Mouse (Mus musculus) forebrain, postnatal 0 days (tissue): ENCODE measurements around the gene Psenen. TPM values are rescaled to one million over a fixed set of nuclear protein-coding genes. Genes with fewer than 3 reads are reported as not detected.

ENCODE experiments used
- ATAC-seq: fragments of 200-750 bp; cut with Nextera tagmentation; 2 replicates; pipeline ENCODE4 v1.8.0; 2017; ENCODE audit warnings: mild to moderate bottlenecking, moderate library complexity
- DNase-seq: peaks from one replicate; pipeline ENCODE4 v3.0.0-alpha.2; 2015
- H3K27ac ChIP-seq: fragments of 300-500 bp; sonication (generic); 2 replicates; pipeline ENCODE4 v1.5.1; 2014; ENCODE audit warnings: low read depth, mild to moderate bottlenecking, antibody characterized with exemption, low read length, moderate library complexity, mixed read lengths
- H3K27me3 ChIP-seq: fragments of 300-500 bp; sonication (generic); 2 replicates; pipeline ENCODE4 v1.6.1; 2014; ENCODE audit warnings: mild to moderate bottlenecking, low read length, mixed read lengths; ENCODE audit not compliant: insufficient read depth
- H3K36me3 ChIP-seq: fragments of 300-500 bp; sonication (generic); 2 replicates; pipeline ENCODE4 v1.6.1; 2014; ENCODE audit warnings: mild to moderate bottlenecking, moderate library complexity; ENCODE audit not compliant: insufficient read depth
- H3K4me1 ChIP-seq: fragments of 300-500 bp; sonication (generic); 2 replicates; pipeline ENCODE4 v1.6.1; 2014; ENCODE audit warnings: antibody characterized with exemption; ENCODE audit not compliant: insufficient read depth
- H3K4me2 ChIP-seq: fragments of 300-500 bp; sonication (generic); 2 replicates; pipeline ENCODE4 v1.6.1; 2014; ENCODE audit warnings: low read depth, mild to moderate bottlenecking, moderate library complexity
- H3K4me3 ChIP-seq: fragments of 300-500 bp; sonication (generic); 2 replicates; pipeline ENCODE4 v1.5.1; 2014; ENCODE audit warnings: low read depth, low read length, mixed read lengths
- H3K9ac ChIP-seq: fragments of 300-500 bp; sonication (generic); 2 replicates; pipeline ENCODE4 v1.6.1; 2014; ENCODE audit warnings: mild to moderate bottlenecking
- H3K9me3 ChIP-seq: fragments of 300-500 bp; sonication (generic); 2 replicates; pipeline ENCODE4 v1.6.1; 2016; ENCODE audit warnings: low read length
- CTCF ChIP-seq: sonication (generic); IDR thresholded peaks from 2 replicates; pipeline ENCODE4 v1.5.1; 2016; ENCODE audit warnings: antibody characterized with exemption, control low read depth, low read depth
- WGBS: fragments of 180-500 bp; shearing (Covaris S2); extraction: QIAGEN DNeasy Blood & Tissue Kit; methylation state at CpG from one replicate; pipeline ENCODE4 v1.1.7; 2014; 5-methylcytosine and 5-hydroxymethylcytosine counted together
- polyA plus RNA-seq: library from polyadenylated mRNA; unstranded; fragments of >200 nt; fragmentation: Nextera tagmentation; extraction: Ambion mirVana; gene quantifications from 2 replicates; pipeline ENCODE4 v1.2.1, GENCODE M21; 2015
- total RNA-seq: library from RNA; depleted of rRNA; stranded (reverse); fragments of >200 nt; gene quantifications from 2 replicates; pipeline ENCODE4 v1.2.3, GENCODE M21; 2014

Psenen gene
- total and polyA plus RNA-seq, 2 experiments from 2014 or later, result 70.9 to 141 TPM

DNA sequence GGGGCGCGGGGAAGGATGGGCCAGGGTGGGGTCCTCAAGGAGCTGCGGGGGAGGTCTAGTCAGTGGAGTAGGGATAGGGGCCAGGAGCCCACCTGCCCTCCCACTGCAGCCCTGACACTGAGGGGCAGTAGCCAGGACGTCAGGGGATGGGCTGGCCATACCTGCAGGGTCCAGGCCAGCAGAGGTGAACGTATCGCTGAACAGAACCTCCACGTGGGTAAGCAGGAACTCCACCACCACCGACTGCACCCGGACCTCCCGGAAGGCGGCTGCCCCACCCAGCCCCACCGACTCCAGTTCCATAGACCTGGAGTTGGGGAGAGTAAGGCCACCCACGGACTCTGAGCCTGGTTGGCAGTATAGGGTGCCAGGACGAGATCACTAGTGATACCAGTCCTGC lies 36.4 kb downstream of the Psenen start:
- WGBS, result 81% methylated on average over 14 of the region's 14 CpGs
- no peak for ATAC-seq
- no peak for TF ChIP-seq CTCF
- H3K27ac ChIP-seq, result no peak overlapping the region
- H3K4me1 ChIP-seq, result 0 out of 2 replicates have a peak, but pooled peaks cover 3% of the 10 kb centered on the region
- H3K27me3 ChIP-seq, result no peaks in the 10 kb centered on the region
- no peak overlapping the region for H3K9ac ChIP-seq
- H3K36me3 ChIP-seq, result peaks cover 91% of the 10 kb centered on the region
- no peak for DNase-seq
- no peak overlapping the region for H3K4me2 ChIP-seq
- no peaks in the 10 kb centered on the region for H3K9me3 ChIP-seq
- no peak overlapping the region for H3K4me3 ChIP-seq

DNA sequence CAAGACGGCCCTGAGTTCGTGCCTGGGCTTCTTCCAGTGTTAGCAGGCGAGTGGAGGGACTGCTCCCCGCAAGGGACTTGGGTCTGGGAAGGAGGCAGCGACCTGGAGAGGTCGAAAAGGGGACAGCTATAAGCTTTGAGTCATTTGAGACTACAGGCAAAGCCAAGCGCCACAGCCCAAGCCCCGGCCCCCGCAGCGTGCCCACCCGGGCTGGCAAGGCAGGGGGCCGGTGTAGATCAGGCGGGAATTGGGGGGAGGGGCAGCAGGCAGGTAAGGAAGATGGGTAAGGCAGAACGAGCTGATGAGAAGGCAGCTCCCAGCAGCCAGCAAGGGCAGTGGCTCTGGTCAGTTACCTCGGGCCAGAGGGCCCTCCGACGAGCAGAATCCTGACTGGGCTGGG lies 37.0 kb downstream of the Psenen start:
- H3K4me3 ChIP-seq, result no peak overlapping the region
- peaks cover 85% of the 10 kb centered on the region for H3K36me3 ChIP-seq
- H3K27ac ChIP-seq, result no peak overlapping the region
- H3K9ac ChIP-seq, result no peak overlapping the region
- no peaks in the 10 kb centered on the region for H3K4me1 ChIP-seq
- no peak overlapping the region for H3K4me2 ChIP-seq
- TF ChIP-seq CTCF, result no peak
- 31% methylated on average over 17 of the region's 17 CpGs for WGBS
- ATAC-seq (no peak), DNase-seq (no peak)
- no peaks in the 10 kb centered on the region for H3K27me3 ChIP-seq
- no peaks in the 10 kb centered on the region for H3K9me3 ChIP-seq

DNA sequence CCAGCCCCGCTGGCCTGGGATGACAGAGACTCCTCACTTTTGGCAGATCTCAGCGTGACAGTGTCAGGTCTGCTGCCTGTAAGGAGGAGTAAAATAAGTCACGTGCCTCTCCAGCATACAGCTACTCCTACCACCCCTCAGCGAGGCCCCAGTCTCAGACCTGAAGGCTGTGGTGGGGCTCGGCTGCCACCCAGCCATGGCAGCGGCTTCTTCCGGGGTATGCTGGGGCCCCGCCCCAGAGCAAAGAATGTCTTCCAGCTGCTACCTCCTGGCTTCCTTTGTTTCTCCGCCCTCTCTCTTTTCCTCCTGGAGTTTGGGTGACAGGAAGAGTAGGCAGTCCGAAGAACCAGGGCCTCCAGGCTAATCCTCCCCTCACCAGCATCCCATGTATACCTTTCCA lies 37.5 kb downstream of the Psenen start:
- Histone ChIP-seq H3K27ac (no peak overlapping the region), H3K9me3 (no peaks in the 10 kb centered on the region), H3K4me3 (no peak overlapping the region), H3K27me3 (no peaks in the 10 kb centered on the region), H3K9ac (no peak overlapping the region), H3K36me3 (peaks cover 81% of the 10 kb centered on the region), H3K4me2 (no peak overlapping the region), H3K4me1 (no peaks in the 10 kb centered on the region)
- 42% methylated on average over 10 of the region's 10 CpGs for WGBS
- no peak for ATAC-seq
- DNase-seq, result no peak
- no peak for TF ChIP-seq CTCF

DNA sequence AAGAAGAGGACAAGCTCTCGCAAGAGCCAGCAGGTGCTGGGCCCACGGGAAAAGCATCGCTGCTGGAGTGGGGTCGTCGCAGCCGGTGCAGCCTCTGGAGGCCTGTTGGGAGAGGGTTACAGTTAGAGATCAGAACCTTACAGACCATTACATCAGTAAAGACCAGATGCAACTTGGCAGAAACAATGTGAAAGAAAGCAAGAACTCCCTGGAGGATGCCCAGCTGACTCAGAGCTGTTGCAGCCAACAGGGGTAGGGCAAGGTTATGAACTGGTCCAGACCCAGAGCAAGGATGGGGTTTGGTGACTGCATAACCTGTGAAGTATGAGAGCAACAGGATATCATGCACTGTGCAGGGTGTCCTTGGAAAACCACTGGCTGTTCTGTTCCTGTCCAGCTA lies 38.9 kb downstream of the Psenen start:
- Histone ChIP-seq H3K4me2 (no peak overlapping the region), H3K9me3 (no peaks in the 10 kb centered on the region), H3K27ac (no peak overlapping the region), H3K4me3 (no peak overlapping the region), H3K36me3 (peaks cover 68% of the 10 kb centered on the region), H3K9ac (no peak overlapping the region), H3K27me3 (no peaks in the 10 kb centered on the region), H3K4me1 (no peaks in the 10 kb centered on the region)
- no peak for TF ChIP-seq CTCF
- no peak for ATAC-seq
- WGBS, result 84% methylated on average over 6 of the region's 6 CpGs
- no peak for DNase-seq

DNA sequence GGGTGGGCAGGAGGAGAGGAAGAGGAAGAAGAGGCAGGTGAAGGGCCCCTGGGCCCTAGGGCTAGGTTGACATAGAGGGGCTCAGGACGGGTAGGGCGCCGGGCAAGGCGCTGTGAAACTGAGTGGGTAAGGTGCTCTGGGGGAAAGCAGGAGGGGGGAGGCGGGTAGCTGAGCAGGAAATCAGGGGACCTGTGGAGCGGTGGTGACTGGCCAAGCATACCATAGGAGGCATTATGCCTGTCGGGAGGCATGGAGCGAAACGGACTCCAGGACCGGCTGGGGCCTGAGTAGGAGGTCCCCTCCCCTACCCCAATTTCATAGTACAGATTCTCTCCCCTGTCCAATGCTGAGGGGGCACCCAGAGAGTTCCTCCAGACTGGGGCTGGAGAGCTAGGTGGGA lies 40.6 kb downstream of the Psenen start:
- H3K9ac ChIP-seq, result no peak overlapping the region
- H3K27ac ChIP-seq, result no peak overlapping the region
- no peaks in the 10 kb centered on the region for H3K9me3 ChIP-seq
- H3K27me3 ChIP-seq, result no peaks in the 10 kb centered on the region
- peaks cover 52% of the 10 kb centered on the region for H3K36me3 ChIP-seq
- no peaks in the 10 kb centered on the region for H3K4me1 ChIP-seq
- no peak for TF ChIP-seq CTCF
- WGBS, result 92% methylated on average over 10 of the region's 10 CpGs
- DNase-seq (no peak), ATAC-seq (no peak)
- no peak overlapping the region for H3K4me3 ChIP-seq
- no peak overlapping the region for H3K4me2 ChIP-seq

DNA sequence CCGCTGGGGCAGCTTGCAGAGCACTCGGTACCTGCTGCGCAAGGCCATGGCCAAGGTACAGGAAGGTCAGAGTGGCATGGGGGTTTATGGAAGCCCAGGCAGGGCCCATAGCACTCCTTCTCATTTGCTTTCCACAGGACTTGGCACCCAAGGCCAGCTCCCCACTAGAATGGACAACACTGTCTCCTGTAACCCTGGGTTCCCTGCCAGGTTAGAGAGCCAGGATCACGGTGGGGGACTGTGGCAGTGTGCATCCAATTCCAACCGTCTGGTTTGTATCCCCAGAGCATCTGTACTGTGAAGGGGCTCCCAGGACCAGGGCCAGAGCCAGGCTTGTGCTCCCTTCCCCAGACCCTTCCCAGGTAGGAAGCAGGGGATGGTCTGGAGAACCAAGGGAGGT lies 42.6 kb downstream of the Psenen start:
- Histone ChIP-seq H3K27me3 (no peaks in the 10 kb centered on the region), H3K9me3 (no peaks in the 10 kb centered on the region), H3K27ac (peak overlapping the region; percentile 21; the same call in 1 of the 2 replicates), H3K4me1 (no peaks in the 10 kb centered on the region), H3K4me2 (no peak overlapping the region), H3K4me3 (no peak overlapping the region), H3K9ac (no peak overlapping the region), H3K36me3 (peaks cover 31% of the 10 kb centered on the region)
- 58% methylated on average over 5 of the region's 5 CpGs for WGBS
- peak; percentile 34 for DNase-seq
- peak; percentile 27; the same call in 1 of the 2 replicates for ATAC-seq
- TF ChIP-seq CTCF, result no peak

DNA sequence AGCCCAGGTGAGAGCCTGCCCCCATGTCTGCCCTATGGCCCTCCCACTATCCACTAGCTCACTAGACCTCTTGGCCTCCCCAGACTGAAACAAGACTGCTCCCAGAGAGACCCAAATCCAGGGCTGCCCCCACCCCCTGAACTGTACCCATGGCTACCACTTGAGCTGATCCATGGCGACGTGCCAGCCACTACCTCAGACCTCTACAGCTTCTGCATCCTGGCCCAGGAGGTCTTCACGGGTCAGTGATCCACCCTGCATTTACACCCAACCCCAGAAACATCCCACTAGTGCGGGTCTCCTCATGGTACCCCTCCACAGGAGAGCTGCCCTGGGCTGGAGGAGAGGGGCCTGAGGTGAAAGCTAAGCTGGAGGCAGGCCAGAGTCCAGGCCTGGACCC lies 43.0 kb downstream of the Psenen start:
- Histone ChIP-seq H3K27me3 (no peaks in the 10 kb centered on the region), H3K4me1 (no peaks in the 10 kb centered on the region), H3K9ac (no peak overlapping the region), H3K4me3 (no peak overlapping the region), H3K27ac (no peak overlapping the region), H3K4me2 (no peak overlapping the region), H3K36me3 (peaks cover 27% of the 10 kb centered on the region), H3K9me3 (no peaks in the 10 kb centered on the region)
- no peak for TF ChIP-seq CTCF
- 60% methylated on average over 4 of the region's 4 CpGs for WGBS
- peak; percentile 30 for ATAC-seq
- peak; percentile 33 for DNase-seq

DNA sequence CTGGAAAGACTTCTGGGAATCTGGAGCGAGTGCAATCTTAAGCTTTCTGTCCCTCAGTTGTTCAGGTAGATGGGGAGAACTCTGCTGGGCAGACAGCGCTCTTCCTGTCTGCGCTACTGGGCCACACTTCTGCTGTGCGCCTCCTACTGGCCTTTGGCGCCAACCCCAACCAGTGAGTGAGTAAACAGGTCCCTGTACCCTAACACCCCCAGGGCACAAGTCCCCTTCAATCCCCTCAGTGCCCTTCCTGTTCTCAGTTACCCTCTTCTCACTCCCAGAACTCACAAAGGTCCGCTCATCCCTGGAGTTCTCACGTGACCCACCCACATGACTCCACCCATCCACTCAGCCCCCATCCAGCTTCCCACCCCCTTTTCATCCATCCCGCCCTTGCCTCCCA lies 45.1 kb downstream of the Psenen start:
- Histone ChIP-seq H3K9me3 (no peaks in the 10 kb centered on the region), H3K27ac (no peak overlapping the region), H3K4me3 (no peak overlapping the region), H3K27me3 (no peaks in the 10 kb centered on the region), H3K36me3 (peaks cover 8% of the 10 kb centered on the region), H3K4me2 (no peak overlapping the region), H3K4me1 (no peaks in the 10 kb centered on the region), H3K9ac (no peak overlapping the region)
- no peak for TF ChIP-seq CTCF
- 46% methylated on average over 8 of the region's 8 CpGs for WGBS
- no peak for ATAC-seq
- DNase-seq, result no peak
